Mouse (Mus musculus): ENCODE measurements around the gene Mob3b. TPM values are rescaled to one million over a fixed set of nuclear protein-coding genes. Genes with fewer than 3 reads are reported as not detected.

The Mob3b gene
- polyA plus RNA-seq, 2 experiments = 1.4 to 2.6 TPM

DNA sequence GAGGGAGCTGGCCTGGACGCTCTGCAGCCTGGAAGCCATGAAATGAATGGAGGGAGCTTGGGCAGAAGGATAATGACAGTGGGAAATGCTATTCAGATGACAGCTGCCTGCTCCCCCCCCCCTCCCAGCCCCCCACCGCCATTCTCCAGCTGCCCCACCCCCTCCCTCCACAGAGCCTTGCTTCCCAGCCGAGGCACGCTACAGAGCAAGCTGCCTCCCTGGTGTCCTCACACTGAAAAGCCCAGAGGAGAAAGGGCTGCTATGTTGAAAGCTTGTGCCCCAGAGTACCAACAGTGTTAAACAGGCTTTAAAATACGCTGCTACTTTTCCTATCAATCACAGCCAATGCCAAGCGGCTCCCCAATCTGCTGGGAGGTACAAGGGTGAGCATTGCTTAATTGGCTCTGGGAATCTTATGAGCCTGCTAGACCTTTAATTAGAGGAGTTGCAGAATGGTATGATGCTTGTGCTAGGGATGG, 31.9 kb downstream of the Mob3b start:
- WGBS (ENCODE audit: insufficient replicate concordance) = 44% methylated on average over 6 of the region's 6 CpGs
- H3K4me2 ChIP-seq (ENCODE audit: low read depth) = no peak overlapping the region

GRCm38 (mm10) chr4:35124027-35124426, 33.3 kb downstream of the Mob3b start:
- no peak for TF ChIP-seq CTCF (IDR thresholded peaks at IDR 0.05; ENCODE audit: low read depth)
- TF ChIP-seq EP300 (IDR thresholded peaks at IDR 0.05; ENCODE audit: low read depth) = no peak
- no peak for DNase-seq (ENCODE audit: low read depth in 3 of 3, low spot score in 3 of 3)
- 71% methylated on average over 11 of the region's 11 CpGs for WGBS (ENCODE audit: insufficient replicate concordance)
- Histone ChIP-seq H3K4me3 (ENCODE audit: insufficient read depth in 1 of 2, low read depth in 2 of 2, low read length in 2 of 2) (no peak overlapping the region), H3K27ac (no peak overlapping the region), H3K27me3 (ENCODE audit: control insufficient read depth, insufficient read depth, low read length) (no peaks in the 10 kb centered on the region), H3K9ac (replicated peaks) (no peak overlapping the region), H3K36me3 (replicated peaks; ENCODE audit: control insufficient read depth, insufficient read depth, low read depth) (no peaks in the 10 kb centered on the region), H3K4me1 (replicated peaks; ENCODE audit: control insufficient read depth in 2 of 2, insufficient read depth in 2 of 2, low read length in 1 of 2) (peaks cover 0 to 8% of the 10 kb centered on the region in 2 experiments; a peak in 1 of 4 replicates), H3K4me2 (ENCODE audit: low read depth) (no peak overlapping the region), H3K9me3 (ENCODE audit: control insufficient read depth, low read length) (no peaks in the 10 kb centered on the region)
- ATAC-seq (ENCODE audit: insufficient read depth) = no peak

More for the DNA sequence above, 31.9 kb downstream of the Mob3b start:
- ATAC-seq (ENCODE audit: insufficient read depth) (no peak), DNase-seq (ENCODE audit: low read depth in 3 of 3, low spot score in 3 of 3) (no peak)
- H3K9me3 ChIP-seq (ENCODE audit: control insufficient read depth, low read length) = no peaks in the 10 kb centered on the region
- TF ChIP-seq EP300 (IDR thresholded peaks at IDR 0.05; ENCODE audit: low read depth) = no peak
- no peak for TF ChIP-seq CTCF (IDR thresholded peaks at IDR 0.05; ENCODE audit: low read depth)
- no peaks in the 10 kb centered on the region for H3K36me3 ChIP-seq (replicated peaks; ENCODE audit: control insufficient read depth, insufficient read depth, low read depth)
- H3K27ac ChIP-seq = no peak overlapping the region
- no peak overlapping the region for H3K4me3 ChIP-seq (ENCODE audit: insufficient read depth in 1 of 2, low read depth in 2 of 2, low read length in 2 of 2)
- H3K9ac ChIP-seq (replicated peaks) = no peak overlapping the region
- H3K27me3 ChIP-seq (ENCODE audit: control insufficient read depth, insufficient read depth, low read length) = no peaks in the 10 kb centered on the region
- H3K4me1 ChIP-seq (replicated peaks; ENCODE audit: control insufficient read depth in 2 of 2, insufficient read depth in 2 of 2, low read length in 1 of 2) = peaks cover 0 to 10% of the 10 kb centered on the region in 2 experiments; a peak in 2 of 4 replicates

DNA sequence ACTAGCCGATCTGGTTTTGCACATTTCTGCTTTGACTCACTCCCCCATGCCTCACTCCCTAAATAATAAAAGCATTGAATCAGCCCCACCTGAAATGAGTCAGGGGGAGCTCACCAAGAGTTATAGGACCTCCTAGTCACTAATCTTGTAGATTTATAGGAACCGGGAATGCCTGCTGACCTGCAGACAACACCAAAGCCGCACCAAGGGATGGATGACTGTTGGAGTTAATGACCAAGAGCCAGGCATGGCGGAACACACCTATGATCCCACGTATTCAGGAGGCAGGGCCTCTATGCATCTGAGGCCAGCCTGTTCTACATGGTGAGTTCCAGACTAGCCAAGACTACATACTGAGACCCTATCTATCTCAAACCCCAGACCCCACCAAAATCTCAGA, 34.2 kb downstream of the Mob3b start:
- Histone ChIP-seq H3K27ac (no peak overlapping the region), H3K36me3 (replicated peaks; ENCODE audit: control insufficient read depth, insufficient read depth, low read depth) (no peaks in the 10 kb centered on the region), H3K4me1 (replicated peaks; ENCODE audit: control insufficient read depth in 2 of 2, insufficient read depth in 2 of 2, low read length in 1 of 2) (peaks cover 0 to 7% of the 10 kb centered on the region in 2 experiments; a peak in 1 of 4 replicates), H3K4me2 (ENCODE audit: low read depth) (no peak overlapping the region), H3K9me3 (ENCODE audit: control insufficient read depth, low read length) (no peaks in the 10 kb centered on the region), H3K4me3 (ENCODE audit: insufficient read depth in 1 of 2, low read depth in 2 of 2, low read length in 2 of 2) (no peak overlapping the region), H3K27me3 (ENCODE audit: control insufficient read depth, insufficient read depth, low read length) (no peaks in the 10 kb centered on the region), H3K9ac (replicated peaks) (no peak overlapping the region)
- WGBS (ENCODE audit: insufficient replicate concordance) = 78% methylated on average over 5 of the region's 5 CpGs
- TF ChIP-seq CTCF (IDR thresholded peaks at IDR 0.05; ENCODE audit: low read depth) = no peak
- TF ChIP-seq EP300 (IDR thresholded peaks at IDR 0.05; ENCODE audit: low read depth) = no peak
- ATAC-seq (ENCODE audit: insufficient read depth) = no peak
- DNase-seq (ENCODE audit: low read depth in 3 of 3, low spot score in 3 of 3) = no peak

GRCm38 (mm10) chr4:35121060-35121459, 36.2 kb downstream of the Mob3b start:
- H3K9me3 ChIP-seq (ENCODE audit: control insufficient read depth, low read length) = no peaks in the 10 kb centered on the region
- DNase-seq (ENCODE audit: low read depth in 3 of 3, low spot score in 3 of 3) = no peak
- TF ChIP-seq EP300 (IDR thresholded peaks at IDR 0.05; ENCODE audit: low read depth) (no peak), CTCF (IDR thresholded peaks at IDR 0.05; ENCODE audit: low read depth) (no peak)
- H3K4me1 ChIP-seq (replicated peaks; ENCODE audit: control insufficient read depth in 2 of 2, insufficient read depth in 2 of 2, low read length in 1 of 2) = no peaks in the 10 kb centered on the region; a peak in 1 of 4 replicates
- no peak overlapping the region for H3K27ac ChIP-seq
- H3K27me3 ChIP-seq (ENCODE audit: control insufficient read depth, insufficient read depth, low read length) = no peaks in the 10 kb centered on the region
- no peaks in the 10 kb centered on the region for H3K36me3 ChIP-seq (replicated peaks; ENCODE audit: control insufficient read depth, insufficient read depth, low read depth)
- H3K9ac ChIP-seq (replicated peaks) = no peak overlapping the region
- H3K4me2 ChIP-seq (ENCODE audit: low read depth) = no peak overlapping the region
- no peak for ATAC-seq (ENCODE audit: insufficient read depth)
- WGBS (ENCODE audit: insufficient replicate concordance) = 72% methylated on average over 12 of the region's 12 CpGs
- H3K4me3 ChIP-seq (ENCODE audit: insufficient read depth in 1 of 2, low read depth in 2 of 2, low read length in 2 of 2) = no peak overlapping the region

GRCm38 (mm10) chr4:35120575-35120974, 36.7 kb downstream of the Mob3b start:
- Histone ChIP-seq H3K9ac (replicated peaks) (no peak overlapping the region), H3K4me1 (replicated peaks; ENCODE audit: control insufficient read depth in 2 of 2, insufficient read depth in 2 of 2, low read length in 1 of 2) (no peaks in the 10 kb centered on the region; a peak in 1 of 4 replicates), H3K36me3 (replicated peaks; ENCODE audit: control insufficient read depth, insufficient read depth, low read depth) (no peaks in the 10 kb centered on the region), H3K27me3 (ENCODE audit: control insufficient read depth, insufficient read depth, low read length) (no peaks in the 10 kb centered on the region), H3K27ac (no peak overlapping the region), H3K9me3 (ENCODE audit: control insufficient read depth, low read length) (no peaks in the 10 kb centered on the region), H3K4me3 (ENCODE audit: insufficient read depth in 1 of 2, low read depth in 2 of 2, low read length in 2 of 2) (no peak overlapping the region), H3K4me2 (ENCODE audit: low read depth) (no peak overlapping the region)
- no peak for TF ChIP-seq CTCF (IDR thresholded peaks at IDR 0.05; ENCODE audit: low read depth)
- no peak for TF ChIP-seq EP300 (IDR thresholded peaks at IDR 0.05; ENCODE audit: low read depth)
- WGBS (ENCODE audit: insufficient replicate concordance) = 77% methylated on average over 8 of the region's 8 CpGs
- ATAC-seq (ENCODE audit: insufficient read depth) (no peak), DNase-seq (ENCODE audit: low read depth in 3 of 3, low spot score in 3 of 3) (no peak)
